Mouse (Mus musculus) forebrain, embryonic 14.5 days (tissue): ENCODE results near the gene Bri3bp. TPM values are rescaled to one million over a fixed set of nuclear protein-coding genes. Genes with fewer than 3 reads are reported as not detected.
"Not testable (repeated sequence)": the region's sequence is repeated elsewhere in the genome, so short reads cannot be mapped to it uniquely, and the experiment has no call there.

Experiments
- ATAC-seq: fragments of 200-750 bp; cut with Nextera tagmentation; 2 replicates; pipeline ENCODE4 v1.8.0; 2017; ENCODE audit warnings: mild to moderate bottlenecking, moderate library complexity
- DNase-seq: peaks from one replicate; pipeline ENCODE4 v3.0.0-alpha.2; 2015; ENCODE audit warnings: low spot score
- H3K27ac ChIP-seq: fragments of 300-500 bp; sonication (generic); 2 replicates; pipeline ENCODE4 v1.5.1; 2014; ENCODE audit warnings: low read depth, mild to moderate bottlenecking, control low read depth, low read length, moderate library complexity
- H3K27me3 ChIP-seq: fragments of 300-500 bp; sonication (generic); replicated peaks from 2 replicates; pipeline ENCODE4 v1.6.1; 2014; ENCODE audit warnings: low read length, control low read depth, mixed read lengths; ENCODE audit not compliant: control insufficient read depth, insufficient read depth
- H3K36me3 ChIP-seq: fragments of 300-500 bp; sonication (generic); 2 replicates; pipeline ENCODE4 v1.6.1; 2014; ENCODE audit warnings: low read length, control low read depth; ENCODE audit not compliant: control insufficient read depth, insufficient read depth
- H3K4me1 ChIP-seq: fragments of 300-500 bp; sonication (generic); 2 replicates; pipeline ENCODE4 v1.6.1; 2014; ENCODE audit warnings: antibody characterized with exemption, low read length, control low read depth; ENCODE audit not compliant: control insufficient read depth, insufficient read depth
- H3K4me2 ChIP-seq: fragments of 300-500 bp; sonication (generic); 2 replicates; pipeline ENCODE4 v1.6.1; 2014; ENCODE audit warnings: mild to moderate bottlenecking, control low read depth, low read length
- H3K4me3 ChIP-seq: fragments of 300-500 bp; sonication (generic); 2 replicates; pipeline ENCODE4 v1.5.1; 2014; ENCODE audit warnings: low read depth, low read length, control low read depth
- H3K9ac ChIP-seq: fragments of 300-500 bp; sonication (generic); 2 replicates; pipeline ENCODE4 v1.6.1; 2014; ENCODE audit warnings: mild to moderate bottlenecking, low read length, control low read depth, moderate library complexity
- H3K9me3 ChIP-seq: fragments of 300-500 bp; sonication (generic); replicated peaks from 2 replicates; pipeline ENCODE4 v1.6.1; 2016; ENCODE audit warnings: low read length, control low read depth, mixed read lengths; ENCODE audit not compliant: control insufficient read depth
- WGBS: fragments of 180-500 bp; shearing (Covaris S2); extraction: QIAGEN DNeasy Blood & Tissue Kit; methylation state at CpG from one replicate; pipeline ENCODE4 v1.1.7; 2014; 5-methylcytosine and 5-hydroxymethylcytosine counted together
- polyA plus RNA-seq: library from polyadenylated mRNA; unstranded; fragments of >200 nt; fragmentation: Nextera tagmentation; extraction: Ambion mirVana; gene quantifications from 2 replicates; pipeline ENCODE4 v1.2.1, GENCODE M21; 2014

Gene Bri3bp
- polyA plus RNA-seq: 26.0 and 29.1 TPM in 2 replicates

DNA sequence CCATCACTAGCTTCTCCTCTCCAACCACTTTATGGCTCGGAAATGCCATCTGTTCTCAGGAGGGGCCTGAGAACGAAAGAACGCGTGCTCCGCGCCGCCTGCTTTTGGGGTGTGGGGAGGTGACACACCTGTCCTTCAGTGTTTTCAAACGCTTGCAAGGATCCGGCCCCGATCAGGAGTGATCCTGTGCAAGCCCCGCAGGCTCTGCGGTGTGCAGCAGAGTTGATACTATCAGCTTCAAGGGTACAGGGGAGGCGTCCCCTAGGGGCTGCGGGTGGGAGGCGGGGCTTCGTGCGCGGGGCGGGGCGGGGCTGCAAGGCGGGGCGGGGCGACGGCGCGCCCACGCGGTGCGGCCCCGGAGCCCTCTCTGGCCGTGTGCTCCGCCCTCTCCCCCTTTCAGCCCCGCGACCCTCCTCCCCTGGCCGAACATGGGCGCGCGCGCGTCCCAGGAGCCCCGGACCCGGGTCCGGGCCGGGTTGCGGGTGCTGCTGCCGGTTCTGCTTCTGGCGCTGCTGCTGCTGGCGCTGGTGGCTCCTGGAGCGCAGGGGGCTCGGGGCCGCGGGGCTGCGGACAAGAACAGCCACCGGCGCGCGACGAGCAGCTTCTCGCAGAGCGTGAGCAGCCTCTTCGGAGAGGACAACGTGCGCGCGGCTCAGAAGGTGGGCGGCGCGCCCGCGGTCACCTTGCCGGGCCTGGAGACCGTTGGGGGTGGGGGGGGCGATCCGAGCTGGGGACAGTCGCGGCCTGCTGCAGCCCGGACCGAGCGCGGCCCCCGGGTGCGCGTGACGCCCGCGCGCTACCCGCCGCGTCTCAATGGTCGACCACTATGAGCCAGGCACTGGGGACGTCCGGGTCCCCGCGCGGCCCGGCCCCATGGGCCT, at the start of gene Bri3bp:
Gene Bri3bp (plus strand): TSS at position 335 of the 881 bp plus-strand sequence.
- no peaks in the 10 kb centered on the region for H3K9me3 ChIP-seq

DNA sequence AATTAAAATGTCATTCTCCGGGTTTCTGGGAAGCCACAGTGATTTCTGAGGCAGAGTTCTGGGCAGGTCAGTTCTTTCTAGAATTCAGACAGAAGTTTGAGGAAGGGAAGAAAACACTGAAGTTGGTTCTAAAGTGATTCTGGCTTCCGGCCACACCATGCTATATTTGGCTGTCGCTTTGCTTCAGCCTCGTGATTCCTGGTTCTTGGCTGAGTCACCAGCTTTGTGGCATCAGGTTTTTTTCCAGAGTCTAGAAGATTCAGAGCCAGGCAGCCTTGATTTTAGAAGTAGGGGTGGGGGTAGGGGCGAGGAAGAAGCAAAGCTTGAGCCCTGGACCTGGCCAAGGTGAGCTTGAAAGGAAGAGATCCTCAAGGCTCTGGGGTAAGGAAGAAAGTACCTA, 49.8 kb upstream of the Bri3bp start:
- DNase-seq (peak; percentile 53), ATAC-seq (no peak)
- 79% methylated on average over 5 of the region's 5 CpGs for WGBS
- H3K27ac ChIP-seq: no peak overlapping the region; the same call in 1 of the 2 replicates
- H3K4me2 ChIP-seq: no peak overlapping the region
- H3K9ac ChIP-seq: no peak overlapping the region
- H3K9me3 ChIP-seq: no peaks in the 10 kb centered on the region
- H3K4me3 ChIP-seq: no peak overlapping the region
- peaks cover 26% of the 10 kb centered on the region for H3K4me1 ChIP-seq
- H3K36me3 ChIP-seq: 0 out of 2 replicates have a peak, but pooled peaks cover 6% of the 10 kb centered on the region
- H3K27me3 ChIP-seq: no peaks in the 10 kb centered on the region

More for the DNA sequence above, at the start of gene Bri3bp:
- Histone ChIP-seq H3K4me1 (peaks cover 7% of the 10 kb centered on the region), H3K4me2 (peak within 1 kb of the TSS; percentile 79), H3K9ac (peak within 1 kb of the TSS; percentile 85), H3K36me3 (no peaks in the 10 kb centered on the region), H3K27me3 (no peaks in the 10 kb centered on the region), H3K27ac (peak within 1 kb of the TSS; percentile 65; the same call in 1 of the 2 replicates), H3K4me3 (peak within 1 kb of the TSS; percentile 86)
- DNase-seq: peak; percentile 74
- peak; percentile 96 for ATAC-seq
- under 1% methylated on average over 53 of the region's 97 CpGs for WGBS

DNA sequence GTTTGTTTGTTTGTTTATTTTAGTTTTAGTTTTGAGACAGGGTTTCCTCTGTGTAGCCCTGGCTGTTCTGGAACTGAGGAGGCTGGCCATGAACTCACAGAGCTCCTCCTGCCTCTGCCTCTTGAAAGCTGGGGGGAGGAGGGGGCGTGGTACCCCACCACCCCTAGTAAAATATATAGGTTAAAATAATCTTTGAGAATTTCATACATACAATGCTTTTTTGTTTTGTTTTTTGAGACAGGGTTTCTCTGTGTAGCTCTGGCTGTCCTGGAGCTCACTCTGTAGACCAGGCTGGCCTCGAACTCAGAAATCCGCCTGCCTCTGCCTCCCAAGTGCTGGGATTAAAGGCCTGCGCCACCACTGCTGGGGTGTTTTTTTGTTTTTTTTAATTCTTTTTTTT, 49.2 kb upstream of the Bri3bp start:
- H3K27ac ChIP-seq: peak overlapping the region; percentile 98

DNA sequence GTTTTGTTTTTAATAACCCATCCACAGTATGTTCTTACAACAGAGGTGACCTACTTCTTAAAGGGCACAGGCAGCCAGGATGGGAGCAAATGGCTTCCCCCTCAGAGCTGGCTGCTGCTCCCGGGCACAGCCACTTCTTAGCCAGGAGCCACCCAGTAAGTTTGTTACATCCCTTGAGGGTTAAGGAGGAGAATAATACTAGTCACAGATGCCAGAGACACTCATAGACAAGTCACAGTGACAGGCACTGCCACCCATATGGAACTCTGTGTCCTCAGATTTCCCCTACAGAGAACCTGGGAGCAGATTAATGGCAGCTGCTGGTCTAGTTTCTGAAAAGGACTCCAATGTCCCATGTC, 48.8 kb upstream of the Bri3bp start:
- Histone ChIP-seq H3K27me3 (no peaks in the 10 kb centered on the region), H3K27ac (peak overlapping the region; percentile 98), H3K9ac (no peak overlapping the region; the same call in 1 of the 2 replicates), H3K36me3 (0 out of 2 replicates have a peak, but pooled peaks cover 6% of the 10 kb centered on the region), H3K9me3 (no peaks in the 10 kb centered on the region), H3K4me2 (peak overlapping the region; percentile 60), H3K4me3 (no peak overlapping the region), H3K4me1 (peaks cover 26% of the 10 kb centered on the region)
- 27% methylated on average over 1 of the region's 1 CpGs for WGBS
- no peak for DNase-seq
- ATAC-seq: peak; percentile 10; the same call in 1 of the 2 replicates

More for the DNA sequence above, 49.2 kb upstream of the Bri3bp start:
- H3K9me3 ChIP-seq, H3K9ac ChIP-seq, H3K27me3 ChIP-seq, H3K4me3 ChIP-seq, DNase-seq, H3K4me2 ChIP-seq, H3K36me3 ChIP-seq, ATAC-seq: not testable (repeated sequence)
- H3K4me1 ChIP-seq: peaks cover 26% of the 10 kb centered on the region
- WGBS: 92% methylated on average over 4 of the region's 4 CpGs

DNA sequence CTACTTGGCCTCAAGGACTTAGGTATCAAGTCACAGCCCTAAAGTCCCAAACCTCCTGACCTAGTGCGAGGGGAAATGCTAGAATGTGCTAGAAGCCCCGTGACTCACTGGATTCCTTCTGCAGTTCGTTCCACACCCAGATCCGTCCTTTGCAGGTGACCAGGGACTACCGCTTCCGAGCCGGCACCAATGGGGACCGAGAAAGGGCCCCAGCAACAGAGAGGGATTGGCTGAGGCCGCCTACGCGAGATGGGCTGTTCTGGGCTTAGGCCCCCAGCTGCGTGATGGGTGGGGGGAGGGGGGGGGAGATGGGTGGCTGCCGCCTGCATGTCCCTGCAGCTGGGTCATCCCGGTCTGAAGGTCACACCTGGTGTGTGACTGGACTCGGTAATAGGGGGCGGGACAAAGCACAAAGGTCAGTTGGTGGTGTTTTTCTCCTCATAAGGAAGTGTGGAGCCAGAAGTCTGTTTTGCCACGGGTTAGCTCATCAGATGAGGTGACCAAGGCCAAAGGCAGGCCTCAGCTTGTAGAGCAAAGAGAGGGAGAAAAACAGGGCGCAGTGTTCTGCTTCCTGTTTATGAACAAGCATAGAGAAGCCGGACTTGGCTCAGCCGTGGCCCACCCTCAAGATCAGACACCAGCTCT, 48.3 kb upstream of the Bri3bp start:
- DNase-seq (peak; percentile 98), ATAC-seq (peak; percentile 91)
- no peaks in the 10 kb centered on the region for H3K9me3 ChIP-seq
- peak overlapping the region; percentile 23 for H3K4me3 ChIP-seq
- H3K36me3 ChIP-seq: 0 out of 2 replicates have a peak, but pooled peaks cover 5% of the 10 kb centered on the region
- 1% methylated on average over 20 of the region's 20 CpGs for WGBS
- H3K27ac ChIP-seq: peak overlapping the region; percentile 98
- no peaks in the 10 kb centered on the region for H3K27me3 ChIP-seq
- peaks cover 26% of the 10 kb centered on the region for H3K4me1 ChIP-seq
- peak overlapping the region; percentile 60 for H3K9ac ChIP-seq
- peak overlapping the region; percentile 60 for H3K4me2 ChIP-seq

DNA sequence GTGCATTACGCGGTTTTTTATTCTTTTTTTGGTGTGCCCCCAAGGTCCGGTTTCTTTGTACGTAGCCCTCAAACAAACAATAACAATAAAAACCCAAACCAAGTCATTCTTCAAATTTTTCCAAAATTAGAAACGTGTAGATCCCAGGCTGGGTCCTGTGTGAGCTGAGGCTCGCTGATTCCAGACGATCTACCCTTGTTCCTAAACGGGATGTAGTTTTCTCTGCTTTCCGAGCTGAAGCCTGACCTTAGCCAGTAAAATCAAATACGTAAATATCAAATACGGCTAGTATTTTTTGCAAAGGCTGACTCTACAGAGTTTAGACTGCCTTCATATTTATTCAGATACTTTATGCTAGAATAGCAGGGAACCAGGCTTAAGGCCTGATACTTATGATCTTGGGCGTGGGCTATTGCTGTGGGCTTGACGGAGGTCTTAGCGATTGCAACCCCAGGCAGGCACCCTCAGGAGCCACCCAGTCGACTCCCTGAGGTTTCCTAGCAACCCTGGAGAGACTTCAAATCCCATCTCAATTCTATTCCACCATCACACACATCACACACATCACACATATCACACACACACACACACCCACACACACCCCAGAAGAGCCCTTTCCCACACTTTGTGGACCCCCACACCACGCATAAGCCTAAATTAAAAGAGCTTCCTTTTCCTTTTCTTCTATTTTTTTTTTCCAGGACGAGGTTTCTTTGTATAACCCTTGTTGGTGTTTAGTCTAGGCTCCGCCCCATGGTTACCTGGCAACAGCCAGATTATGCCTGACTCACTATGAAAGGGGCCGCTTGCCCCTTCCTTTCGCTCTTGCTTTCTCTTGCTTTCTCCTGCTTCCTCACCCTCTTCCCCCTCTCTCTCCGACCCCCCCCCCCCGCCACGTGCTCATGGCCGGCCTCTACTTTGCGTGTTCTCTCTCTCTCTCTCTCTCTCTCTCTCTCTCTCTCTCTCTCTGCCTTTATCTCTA, 47.5 kb upstream of the Bri3bp start:
- H3K4me3 ChIP-seq: peak overlapping the region; percentile 23
- whole genome bisulfite sequencing: 4% methylated on average over 23 of the region's 25 CpGs
- H3K4me1 ChIP-seq: peaks cover 20% of the 10 kb centered on the region
- peak overlapping the region; percentile 60 for H3K9ac ChIP-seq
- H3K4me2 ChIP-seq: peak overlapping the region; percentile 60
- no peaks in the 10 kb centered on the region for H3K27me3 ChIP-seq
- no peaks in the 10 kb centered on the region for H3K36me3 ChIP-seq
- DNase-seq (peak; percentile 97), ATAC-seq (peak; percentile 79)
- peak overlapping the region; percentile 98 for H3K27ac ChIP-seq
- no peaks in the 10 kb centered on the region for H3K9me3 ChIP-seq

DNA sequence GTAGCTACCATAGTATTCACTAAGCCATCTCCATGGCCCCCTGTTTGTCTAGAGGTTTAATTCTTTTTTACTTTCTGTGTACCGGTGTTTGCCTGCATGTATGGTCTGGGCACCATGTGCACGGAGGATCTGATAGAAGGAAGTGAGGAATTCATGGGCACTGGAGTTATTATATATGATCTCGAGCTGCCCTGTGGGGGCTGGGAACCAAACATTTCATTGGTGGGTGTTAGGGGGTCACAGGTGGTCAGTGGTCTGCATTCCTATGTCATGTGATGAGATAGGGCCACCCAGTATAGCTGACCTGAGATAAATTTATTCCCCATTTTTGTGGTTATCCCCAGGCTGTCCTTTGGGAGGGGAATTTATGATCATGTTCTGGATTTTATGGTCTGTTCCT, 46.4 kb upstream of the Bri3bp start:
- H3K9ac ChIP-seq: peak overlapping the region; percentile 48
- H3K4me2 ChIP-seq: peak overlapping the region; percentile 60
- WGBS: 45% methylated on average over 3 of the region's 3 CpGs

DNA sequence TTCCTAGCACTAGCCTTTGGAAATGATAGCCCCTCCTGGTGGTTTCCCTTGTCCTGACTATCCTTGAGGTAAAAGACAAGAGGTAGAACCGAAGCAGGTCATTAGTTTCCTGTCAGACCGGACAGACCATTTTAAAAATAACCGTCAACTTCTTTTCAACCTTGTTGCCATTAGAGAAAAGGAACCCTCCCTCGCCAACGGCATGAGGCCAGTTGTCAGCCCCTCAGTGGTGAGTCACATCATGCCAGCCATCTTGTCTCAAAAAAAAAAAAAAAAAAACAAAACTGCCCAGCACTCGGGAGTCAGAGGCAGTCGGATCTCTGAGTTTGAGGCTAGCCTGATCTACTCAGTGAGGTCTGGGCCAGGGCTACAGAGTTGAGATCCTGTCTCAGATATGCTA, 40.5 kb upstream of the Bri3bp start:
- no peaks in the 10 kb centered on the region for H3K36me3 ChIP-seq
- WGBS: 66% methylated on average over 7 of the region's 7 CpGs
- H3K4me2 ChIP-seq: no peak overlapping the region
- H3K9ac ChIP-seq: no peak overlapping the region
- H3K4me1 ChIP-seq: no peaks in the 10 kb centered on the region
- ATAC-seq (no peak), DNase-seq (no peak)
- no peak overlapping the region for H3K4me3 ChIP-seq
- no peak overlapping the region for H3K27ac ChIP-seq
- no peaks in the 10 kb centered on the region for H3K9me3 ChIP-seq
- H3K27me3 ChIP-seq: no peaks in the 10 kb centered on the region

More for the DNA sequence above, 46.4 kb upstream of the Bri3bp start:
- DNase-seq: no peak
- ATAC-seq: no peak
- no peaks in the 10 kb centered on the region for H3K27me3 ChIP-seq
- H3K4me3 ChIP-seq: no peak overlapping the region
- no peaks in the 10 kb centered on the region for H3K9me3 ChIP-seq
- H3K36me3 ChIP-seq: no peaks in the 10 kb centered on the region
- H3K27ac ChIP-seq: peak overlapping the region; percentile 98
- H3K4me1 ChIP-seq: peaks cover 20% of the 10 kb centered on the region
